Mouse (Mus musculus): ENCODE results near the gene Thegl. TPM values are rescaled to one million over a fixed set of nuclear protein-coding genes. Genes with fewer than 3 reads are reported as not detected.

Thegl gene
- total and polyA plus RNA-seq, 3 experiments, result 0.11 TPM; not detected in 2

DNA sequence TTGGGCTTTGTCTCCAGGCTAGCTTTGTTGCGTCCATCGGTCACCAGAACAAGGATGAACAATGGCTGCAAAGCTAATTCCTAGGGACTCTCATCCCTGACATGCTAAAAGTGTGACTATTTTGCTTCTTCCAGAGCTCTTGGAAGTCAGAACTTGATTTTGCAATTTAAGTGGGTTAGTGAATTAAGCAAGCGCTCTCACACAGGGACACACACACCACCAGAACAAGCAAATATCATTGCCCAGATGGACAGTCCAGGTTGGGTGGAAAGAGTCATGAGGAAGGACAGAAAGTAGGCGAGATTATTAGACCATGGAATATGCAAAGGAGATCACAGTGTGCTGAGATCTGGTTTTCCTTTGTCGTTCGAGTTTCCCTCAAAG lies 84.2 kb downstream of the Thegl start:
- TF ChIP-seq CTCF (IDR thresholded peaks at IDR 0.05; ENCODE audit: low read depth, low read length) (no peak), TAL1 (conservative IDR thresholded peaks at IDR 0.05; ENCODE audit: low read depth, low read length) (no peak), GATA2 (IDR thresholded peaks at IDR 0.05; ENCODE audit: borderline replicate concordance, low read depth, low read length) (no peak), GATA1 (IDR thresholded peaks at IDR 0.05; ENCODE audit: borderline replicate concordance, low read length) (no peak), POLR2AphosphoS5 (IDR thresholded peaks at IDR 0.05; ENCODE audit: insufficient replicate concordance, low read depth, low read length) (no peak)
- Histone ChIP-seq H3K9me3 (replicated peaks) (no peaks in the 10 kb centered on the region), H3K36me3 (replicated peaks) (no peaks in the 10 kb centered on the region), H3K4me3 (ENCODE audit: low read depth, low read length) (no peak overlapping the region), H3K4me1 (ENCODE audit: insufficient read depth, low read depth, low read length) (no peaks in the 10 kb centered on the region), H3K27me3 (ENCODE audit: insufficient read depth, low read length) (peaks cover 16% of the 10 kb centered on the region)
- ATAC-seq (ENCODE audit: extremely low read depth, insufficient number of reproducible peaks, low FRiP score, poor library complexity, severe bottlenecking) (no peak), DNase-seq (ENCODE audit: low spot score) (no peak)

DNA sequence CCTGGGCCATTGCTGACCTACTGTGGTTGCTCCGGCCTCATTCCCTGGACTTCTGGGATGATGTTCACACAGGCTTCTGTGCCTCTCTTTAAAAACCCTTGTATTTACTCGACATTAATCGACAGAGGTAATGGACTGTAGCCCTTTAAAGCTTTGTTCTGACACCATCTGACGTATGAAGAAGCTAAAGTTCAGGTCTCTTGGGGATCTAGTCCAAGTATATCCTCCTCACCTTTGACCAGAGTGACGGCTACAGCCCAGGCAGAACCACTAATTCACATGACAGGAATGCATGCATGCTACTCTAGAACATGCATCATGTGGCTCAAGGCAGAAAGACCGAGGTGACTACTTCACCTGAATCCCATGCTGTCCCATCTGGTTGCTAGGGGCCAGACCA lies 84.9 kb downstream of the Thegl start:
- no peaks in the 10 kb centered on the region for H3K36me3 ChIP-seq (replicated peaks)
- TF ChIP-seq CTCF (IDR thresholded peaks at IDR 0.05; ENCODE audit: low read depth, low read length) (no peak), POLR2AphosphoS5 (IDR thresholded peaks at IDR 0.05; ENCODE audit: insufficient replicate concordance, low read depth, low read length) (no peak), GATA1 (IDR thresholded peaks at IDR 0.05; ENCODE audit: borderline replicate concordance, low read length) (no peak), TAL1 (conservative IDR thresholded peaks at IDR 0.05; ENCODE audit: low read depth, low read length) (no peak), GATA2 (IDR thresholded peaks at IDR 0.05; ENCODE audit: borderline replicate concordance, low read depth, low read length) (no peak)
- no peak overlapping the region for H3K4me3 ChIP-seq (ENCODE audit: low read depth, low read length)
- H3K9me3 ChIP-seq (replicated peaks), result no peaks in the 10 kb centered on the region
- ATAC-seq (ENCODE audit: extremely low read depth, insufficient number of reproducible peaks, low FRiP score, poor library complexity, severe bottlenecking) (no peak), DNase-seq (ENCODE audit: low spot score) (no peak)
- H3K4me1 ChIP-seq (ENCODE audit: insufficient read depth, low read depth, low read length), result no peaks in the 10 kb centered on the region
- peaks cover 11% of the 10 kb centered on the region for H3K27me3 ChIP-seq (ENCODE audit: insufficient read depth, low read length)

DNA sequence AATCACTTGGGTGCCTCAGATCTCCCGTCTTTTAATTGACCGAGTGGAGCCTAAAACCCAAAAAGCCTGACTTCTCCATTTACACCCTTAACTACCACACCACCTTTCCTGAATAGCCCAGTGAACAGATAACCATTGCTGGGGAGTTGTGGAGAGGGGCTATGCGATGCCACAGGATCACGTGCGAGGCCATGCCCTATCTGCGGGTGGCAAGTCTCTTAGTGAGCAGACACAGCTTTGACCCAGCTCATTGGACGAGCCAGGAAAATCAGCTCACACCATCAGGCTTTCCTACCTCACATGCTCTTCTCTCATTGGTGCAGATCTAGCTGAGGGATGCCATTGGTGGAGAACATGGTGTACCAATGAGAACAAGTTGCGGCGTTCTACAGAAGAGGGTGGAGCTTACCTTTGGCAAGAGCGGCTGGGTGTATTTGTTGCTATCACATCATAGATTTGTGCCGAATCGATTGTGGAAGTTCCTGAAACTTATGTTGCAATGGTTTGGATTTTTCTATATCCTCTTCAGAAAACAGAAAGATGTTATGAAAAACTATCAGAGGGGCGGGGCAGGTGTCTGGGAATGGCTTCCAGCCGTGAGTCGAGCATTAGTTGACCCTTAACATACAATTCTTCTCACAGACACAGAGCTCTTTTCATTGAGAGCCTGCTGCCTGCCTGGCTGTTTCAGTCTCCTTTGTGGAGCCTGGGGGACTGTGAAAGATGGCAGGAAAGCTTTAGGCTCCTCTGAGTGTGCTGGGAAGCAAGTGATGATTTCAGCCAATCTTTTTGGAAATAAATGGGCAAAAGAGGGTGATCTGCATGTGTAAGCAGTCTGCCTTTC lies 86.9 kb downstream of the Thegl start:
- ATAC-seq (ENCODE audit: extremely low read depth, insufficient number of reproducible peaks, low FRiP score, poor library complexity, severe bottlenecking) (no peak), DNase-seq (ENCODE audit: low spot score) (no peak)
- TF ChIP-seq CTCF (IDR thresholded peaks at IDR 0.05; ENCODE audit: low read depth, low read length) (no peak), GATA2 (IDR thresholded peaks at IDR 0.05; ENCODE audit: borderline replicate concordance, low read depth, low read length) (no peak), GATA1 (IDR thresholded peaks at IDR 0.05; ENCODE audit: borderline replicate concordance, low read length) (no peak), TAL1 (conservative IDR thresholded peaks at IDR 0.05; ENCODE audit: low read depth, low read length) (no peak), POLR2AphosphoS5 (IDR thresholded peaks at IDR 0.05; ENCODE audit: insufficient replicate concordance, low read depth, low read length) (no peak)
- no peak overlapping the region for H3K4me3 ChIP-seq (ENCODE audit: low read depth, low read length)
- no peaks in the 10 kb centered on the region for H3K9me3 ChIP-seq (replicated peaks)
- H3K36me3 ChIP-seq (replicated peaks), result no peaks in the 10 kb centered on the region
- no peaks in the 10 kb centered on the region for H3K4me1 ChIP-seq (ENCODE audit: insufficient read depth, low read depth, low read length)
- H3K27me3 ChIP-seq (ENCODE audit: insufficient read depth, low read length), result peaks cover 11% of the 10 kb centered on the region

DNA sequence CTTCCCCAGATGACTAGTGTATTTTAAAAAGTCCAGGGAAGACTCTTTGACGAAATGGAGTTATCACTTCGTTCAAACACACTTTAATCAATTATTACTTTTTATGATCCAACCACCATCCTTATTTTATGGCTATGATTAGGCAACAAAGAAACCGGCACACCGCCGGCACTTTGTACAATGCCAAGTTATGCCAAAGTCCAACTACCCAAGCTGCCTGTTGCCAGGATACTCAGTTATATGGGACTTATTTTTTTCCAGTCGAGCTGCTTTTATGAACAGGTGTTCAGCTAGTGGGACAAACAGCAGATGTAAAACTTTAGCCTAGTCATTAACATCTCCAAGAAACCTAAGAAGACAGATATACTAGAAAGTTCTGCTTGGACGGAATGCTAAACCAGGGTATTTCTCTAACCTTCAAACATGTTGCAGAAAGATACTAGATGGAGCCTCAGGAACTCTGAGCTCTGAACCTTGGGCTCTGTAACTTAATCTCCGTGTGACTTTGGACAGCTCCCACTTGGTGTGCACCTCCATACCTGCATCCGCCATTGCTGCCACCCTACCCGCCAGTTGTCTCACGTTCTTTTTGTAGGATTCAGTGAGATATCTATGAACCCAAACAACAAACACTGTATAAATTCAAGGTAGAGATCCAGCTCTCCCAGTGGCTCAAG lies 91.5 kb downstream of the Thegl start:
- no peak for ATAC-seq (ENCODE audit: extremely low read depth, insufficient number of reproducible peaks, low FRiP score, poor library complexity, severe bottlenecking)
- DNase-seq (ENCODE audit: low spot score), result no peak
- no peaks in the 10 kb centered on the region for H3K4me1 ChIP-seq (ENCODE audit: insufficient read depth, low read depth, low read length)
- no peaks in the 10 kb centered on the region for H3K9me3 ChIP-seq (replicated peaks)
- no peak for TF ChIP-seq GATA2 (IDR thresholded peaks at IDR 0.05; ENCODE audit: borderline replicate concordance, low read depth, low read length)
- TF ChIP-seq TAL1 (conservative IDR thresholded peaks at IDR 0.05; ENCODE audit: low read depth, low read length), result no peak
- no peak for TF ChIP-seq GATA1 (IDR thresholded peaks at IDR 0.05; ENCODE audit: borderline replicate concordance, low read length)
- TF ChIP-seq CTCF (IDR thresholded peaks at IDR 0.05; ENCODE audit: low read depth, low read length), result no peak
- TF ChIP-seq POLR2AphosphoS5 (IDR thresholded peaks at IDR 0.05; ENCODE audit: insufficient replicate concordance, low read depth, low read length), result no peak
- peaks cover 8% of the 10 kb centered on the region for H3K27me3 ChIP-seq (ENCODE audit: insufficient read depth, low read length)
- no peak overlapping the region for H3K4me3 ChIP-seq (ENCODE audit: low read depth, low read length)
- no peaks in the 10 kb centered on the region for H3K36me3 ChIP-seq (replicated peaks)

DNA sequence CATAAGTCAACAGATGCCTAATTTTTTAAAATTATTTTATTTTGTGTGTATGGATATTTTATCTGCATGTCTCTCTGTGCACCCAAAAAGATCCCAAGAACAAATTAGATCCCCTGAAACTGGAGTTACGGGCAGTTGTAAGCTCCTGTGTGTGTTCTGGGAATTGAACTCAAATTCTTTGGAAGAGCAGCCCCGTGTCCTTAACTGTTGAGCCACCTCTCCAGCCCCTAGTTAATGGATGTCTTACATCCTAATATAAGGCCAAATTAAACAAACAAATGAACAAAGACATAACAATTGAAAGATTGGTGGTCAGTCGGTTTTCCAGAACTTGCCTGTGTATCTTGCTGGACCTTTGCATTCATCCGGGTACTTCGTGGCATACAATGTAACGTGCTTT lies 93.0 kb downstream of the Thegl start:
- no peaks in the 10 kb centered on the region for H3K36me3 ChIP-seq (replicated peaks)
- ATAC-seq (ENCODE audit: extremely low read depth, insufficient number of reproducible peaks, low FRiP score, poor library complexity, severe bottlenecking), result no peak
- no peaks in the 10 kb centered on the region for H3K4me1 ChIP-seq (ENCODE audit: insufficient read depth, low read depth, low read length)
- no peak for TF ChIP-seq GATA1 (IDR thresholded peaks at IDR 0.05; ENCODE audit: borderline replicate concordance, low read length)
- TF ChIP-seq GATA2 (IDR thresholded peaks at IDR 0.05; ENCODE audit: borderline replicate concordance, low read depth, low read length), result no peak
- TF ChIP-seq CTCF (IDR thresholded peaks at IDR 0.05; ENCODE audit: low read depth, low read length), result no peak
- TF ChIP-seq POLR2AphosphoS5 (IDR thresholded peaks at IDR 0.05; ENCODE audit: insufficient replicate concordance, low read depth, low read length), result no peak
- TF ChIP-seq TAL1 (conservative IDR thresholded peaks at IDR 0.05; ENCODE audit: low read depth, low read length), result no peak
- H3K9me3 ChIP-seq (replicated peaks), result no peaks in the 10 kb centered on the region
- 0 out of 2 replicates have a peak, but pooled peaks cover 5% of the 10 kb centered on the region for H3K27me3 ChIP-seq (ENCODE audit: insufficient read depth, low read length)
- no peak for DNase-seq (ENCODE audit: low spot score)
- H3K4me3 ChIP-seq (ENCODE audit: low read depth, low read length), result no peak overlapping the region

DNA sequence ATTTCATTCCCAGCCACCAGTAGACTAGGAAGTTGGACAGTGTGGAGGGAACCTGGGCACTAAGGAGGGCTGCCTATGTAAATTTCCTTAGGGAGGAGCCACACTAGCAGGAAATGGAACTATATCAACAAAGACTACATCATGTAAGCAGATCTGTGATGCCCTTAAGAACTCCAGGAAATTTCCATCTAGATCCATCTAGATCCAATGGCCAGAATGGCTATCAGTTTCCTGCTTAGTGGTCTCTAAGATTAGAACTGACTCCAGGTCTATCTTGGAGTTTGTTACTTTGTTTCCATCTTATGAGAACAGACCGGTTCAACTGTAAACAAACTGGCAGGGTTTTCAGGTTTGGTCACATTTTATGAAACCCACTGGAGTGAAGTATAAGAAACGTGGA lies 94.0 kb downstream of the Thegl start:
- Histone ChIP-seq H3K27me3 (ENCODE audit: insufficient read depth, low read length) (peaks cover 7% of the 10 kb centered on the region; the same call in 1 of the 2 replicates), H3K4me3 (ENCODE audit: low read depth, low read length) (no peak overlapping the region), H3K9me3 (replicated peaks) (no peaks in the 10 kb centered on the region), H3K36me3 (replicated peaks) (no peaks in the 10 kb centered on the region), H3K4me1 (ENCODE audit: insufficient read depth, low read depth, low read length) (no peaks in the 10 kb centered on the region)
- ATAC-seq (ENCODE audit: extremely low read depth, insufficient number of reproducible peaks, low FRiP score, poor library complexity, severe bottlenecking), result no peak
- TF ChIP-seq POLR2AphosphoS5 (IDR thresholded peaks at IDR 0.05; ENCODE audit: insufficient replicate concordance, low read depth, low read length) (no peak), GATA2 (IDR thresholded peaks at IDR 0.05; ENCODE audit: borderline replicate concordance, low read depth, low read length) (no peak), GATA1 (IDR thresholded peaks at IDR 0.05; ENCODE audit: borderline replicate concordance, low read length) (no peak), TAL1 (conservative IDR thresholded peaks at IDR 0.05; ENCODE audit: low read depth, low read length) (no peak), CTCF (IDR thresholded peaks at IDR 0.05; ENCODE audit: low read depth, low read length) (no peak)
- no peak for DNase-seq (ENCODE audit: low spot score)

Other genes starting within 250 kb of the Thegl start
- 62.1 and 62.7 TPM in 2 replicates for gene Aasdh, start 110.5 kb upstream of the Thegl start, total RNA-seq (2014; fragmentation: Nextera tagmentation)
- 39.2 and 39.8 TPM in 2 replicates for gene Aasdh, start 110.5 kb upstream of the Thegl start, total RNA-seq (2017)
- 2.8 and 4.8 TPM in 2 replicates for gene Aasdh, start 110.5 kb upstream of the Thegl start, polyA plus RNA-seq (2012)
- gene Paics, start 64.7 kb upstream of the Thegl start, total RNA-seq (2014; fragmentation: Nextera tagmentation), result 473 and 606 TPM in 2 replicates
- 382 and 439 TPM in 2 replicates for gene Paics, start 64.7 kb upstream of the Thegl start, total RNA-seq (2017)
- gene Paics, start 64.7 kb upstream of the Thegl start, polyA plus RNA-seq (2012), result 20.2 and 23.4 TPM in 2 replicates
- gene Ppat, start 64.4 kb upstream of the Thegl start, total RNA-seq (2014; fragmentation: Nextera tagmentation), result 48.1 and 49.3 TPM in 2 replicates
- 67.8 and 76.6 TPM in 2 replicates for gene Ppat, start 64.4 kb upstream of the Thegl start, total RNA-seq (2017)
- 21.9 and 26.2 TPM in 2 replicates for gene Ppat, start 64.4 kb upstream of the Thegl start, polyA plus RNA-seq (2012)
- gene Srp72, start 41.3 kb upstream of the Thegl start, total RNA-seq (2014; fragmentation: Nextera tagmentation), result 280 and 320 TPM in 2 replicates
- gene Srp72, start 41.3 kb upstream of the Thegl start, total RNA-seq (2017), result 113 and 134 TPM in 2 replicates
- 62.2 and 72.8 TPM in 2 replicates for gene Srp72, start 41.3 kb upstream of the Thegl start, polyA plus RNA-seq (2012)
- gene Arl9, start 12.0 kb upstream of the Thegl start, total RNA-seq (2014; fragmentation: Nextera tagmentation), result 2.3 TPM in 1 of 2 replicates, not detected in the other
- gene Arl9, start 12.0 kb upstream of the Thegl start, total RNA-seq (2017), result 0.81 TPM in 1 of 2 replicates, not detected in the other
- gene Arl9, start 12.0 kb upstream of the Thegl start, polyA plus RNA-seq (2012), result not detected in 2 replicates
- not detected in 2 replicates for gene Hopx, start 99.1 kb downstream of the Thegl start, total RNA-seq (2014; fragmentation: Nextera tagmentation)
- not detected in 2 replicates for gene Hopx, start 99.1 kb downstream of the Thegl start, total RNA-seq (2017)
- gene Hopx, start 99.1 kb downstream of the Thegl start, polyA plus RNA-seq (2012), result not detected in 2 replicates
- gene Spink2, start 195.4 kb downstream of the Thegl start, total RNA-seq (2014; fragmentation: Nextera tagmentation), result not detected in 2 replicates
- not detected in 2 replicates for gene Spink2, start 195.4 kb downstream of the Thegl start, total RNA-seq (2017)
- gene Spink2, start 195.4 kb downstream of the Thegl start, polyA plus RNA-seq (2012), result not detected in 2 replicates
- gene Rest, start 249.5 kb downstream of the Thegl start, total RNA-seq (2014; fragmentation: Nextera tagmentation), result 46.7 and 48.9 TPM in 2 replicates
- 43.4 and 52.1 TPM in 2 replicates for gene Rest, start 249.5 kb downstream of the Thegl start, total RNA-seq (2017)
- 7.1 and 8.3 TPM in 2 replicates for gene Rest, start 249.5 kb downstream of the Thegl start, polyA plus RNA-seq (2012)

Data from G1E (cell line).